Mouse (Mus musculus) monocyte, adult 59 days (primary cell): ENCODE results near the gene Pfdn4. TPM values are rescaled to one million over a fixed set of nuclear protein-coding genes. Genes with fewer than 3 reads are reported as not detected.

Experiments
- total RNA-seq, 2 experiments: library from RNA; stranded (reverse); gene quantifications; one replicate each; pipeline ENCODE4 v1.2.4; 2023

Gene Pfdn4
- total RNA-seq, result 10 to 100 TPM; 14.1 to 15.1 TPM

GRCm38 (mm10) chr2:170496154-170496930, at the start of gene Pfdn4:
Gene Pfdn4, plus strand, starts transcription at chr2:170496428.

GRCm38 (mm10) chr2:170497091-170497566, 901 bp downstream of the Pfdn4 start, which contains the start of gene Cyp24a1:
Gene Cyp24a1, minus strand, starts transcription at chr2:170497145.

Other genes with a start within 250 kb of the Pfdn4 start
- gene Bcas1, start 68.6 kb upstream of the Pfdn4 start, total RNA-seq, result under 1 TPM; 0.37 to 0.64 TPM
- gene Cyp24a1, start 717 bp downstream of the Pfdn4 start, total RNA-seq, result not detected
- not detected for gene 4930470P17Rik, start 105.6 kb downstream of the Pfdn4 start, total RNA-seq
- gene Dok5, start 235.4 kb downstream of the Pfdn4 start, total RNA-seq, result not detected